ENCODE assay signal across 7 mouse cellular contexts in the genomic region with DNA sequence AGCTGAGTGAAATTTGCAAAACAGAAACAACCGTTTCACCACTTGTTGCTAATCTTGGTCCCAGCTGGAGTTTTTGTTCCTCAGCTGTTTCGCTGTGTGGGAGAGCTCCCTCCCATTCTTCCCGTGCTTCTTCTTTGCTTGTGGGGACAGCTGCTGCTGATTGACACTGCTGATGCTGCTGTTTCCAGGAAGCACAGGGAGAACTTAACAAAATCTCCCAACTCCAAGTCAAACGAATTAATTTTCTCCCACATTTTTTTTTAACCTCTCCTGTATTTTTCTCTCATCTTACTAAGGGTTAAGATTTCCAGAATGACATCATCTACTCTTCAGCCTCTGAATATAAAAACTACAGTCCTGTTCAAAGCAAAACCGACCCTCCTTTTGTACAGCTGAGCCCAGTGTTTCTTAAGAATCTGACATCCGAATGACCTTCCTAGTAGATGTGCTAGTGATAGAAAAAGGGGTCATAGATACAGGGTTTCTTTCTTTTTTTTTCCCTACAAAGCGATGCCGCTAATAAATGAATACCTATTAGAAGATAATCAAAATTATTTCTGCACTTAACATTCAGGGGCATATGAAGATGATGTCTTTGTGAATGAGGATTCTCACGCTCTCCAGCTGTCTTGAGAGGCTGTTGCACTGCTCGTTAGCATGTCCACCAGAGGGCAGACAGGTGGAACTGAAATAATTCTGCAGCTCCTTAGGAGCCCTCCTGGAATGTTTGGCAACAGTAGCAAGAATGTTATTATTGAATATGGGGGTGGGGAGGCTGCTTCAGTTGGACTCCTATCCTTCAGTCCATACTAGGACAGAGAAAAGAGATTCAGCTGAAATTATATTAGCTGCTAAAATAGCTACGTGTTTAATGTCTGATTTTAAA.
A peak's percentile ranks its signal among the peaks of the same experiment; 100 is the strongest.
DNase-seq lines count a peak whose midpoint lies in the region; ATAC-seq and TF ChIP-seq lines count a peak whose summit lies in the region.

No protein-coding gene starts in this region.

- H3K36me3 ChIP-seq in MEL (ENCODE audit: control insufficient read depth in 1 of 2, insufficient read depth in 2 of 2, low read length in 2 of 2): no peaks in the 10 kb centered on the region
- H3K36me3 ChIP-seq in intestine, embryonic 15.5 days: no peaks in the 10 kb centered on the region

- DNase-seq in MEL (ENCODE audit: low read depth, low spot score): peak; percentile 2
- DNase-seq in cerebellum, adult 11-12 months: peak; percentile 10
- DNase-seq in frontal cortex, adult 2 months (ENCODE audit: extremely low spot score in 1 of 2, low spot score in 1 of 2): peak; percentile 15 to 62
- DNase-seq in left cerebral cortex, postnatal 4 days: peak; percentile 55
- DNase-seq in neural tube, embryonic 10.5 days (ENCODE audit: extremely low spot score, low spot score): peak; percentile 30
- DNase-seq in B cell, adult 2 months: no peak

- no peak for TF ChIP-seq RAD21 in MEL (IDR thresholded peaks at IDR 0.05; ENCODE audit: low read depth, low read length)

- TF ChIP-seq POLR2A in MEL (IDR thresholded peaks at IDR 0.05; ENCODE audit: control insufficient read depth in 1 of 2, insufficient read depth in 1 of 2, low read depth in 1 of 2, low read length in 2 of 2, poor library complexity in 1 of 2): no peak

- intact Hi-C loops in left cerebral cortex, postnatal 4 days (cut with DNase I): loop anchor here (10.0 kb wide), 1 partner anchor 495 kb away; a partner anchor contains a TSS

- no peak overlapping the region for H3K4me3 ChIP-seq in MEL (ENCODE audit: control insufficient read depth in 1 of 2, insufficient read depth in 1 of 2, low read depth in 2 of 2, low read length in 2 of 2)
- no peak overlapping the region for H3K4me3 ChIP-seq in intestine, embryonic 15.5 days (replicated peaks)

- H3K79me2 ChIP-seq in MEL (ENCODE audit: control insufficient read depth, insufficient read depth, low read length, poor library complexity): no peaks in the 10 kb centered on the region

- no peak overlapping the region for H3K27ac ChIP-seq in MEL (ENCODE audit: control insufficient read depth, low read depth, low read length)
- H3K27ac ChIP-seq in intestine, embryonic 15.5 days: no peak overlapping the region

- H3K9me3 ChIP-seq in MEL (replicated peaks; ENCODE audit: insufficient read depth, low read length): no peaks in the 10 kb centered on the region
- no peaks in the 10 kb centered on the region for H3K9me3 ChIP-seq in intestine, embryonic 15.5 days

- TF ChIP-seq EP300 in MEL (IDR thresholded peaks at IDR 0.05; ENCODE audit: low read depth in 1 of 2, low read length in 2 of 2): no peak

- no peak; a peak in 1 of 6 replicates for TF ChIP-seq CTCF in MEL (IDR thresholded peaks at IDR 0.05 in 2 of 3, conservative IDR thresholded peaks at IDR 0.05 in 1 of 3; ENCODE audit: control insufficient read depth in 1 of 3, insufficient read depth in 1 of 3, low read depth in 2 of 3, low read length in 3 of 3, poor library complexity in 1 of 3, severe bottlenecking in 1 of 3)

- H3K4me2 ChIP-seq in intestine, embryonic 15.5 days (replicated peaks): no peak overlapping the region

- ATAC-seq in intestine, embryonic 15.5 days: peak; percentile 61

- no peak overlapping the region for H3K9ac ChIP-seq in MEL (ENCODE audit: control insufficient read depth, low read depth, low read length, poor library complexity, severe bottlenecking)
- H3K9ac ChIP-seq in intestine, embryonic 15.5 days: no peak overlapping the region

- no peaks in the 10 kb centered on the region for H3K27me3 ChIP-seq in MEL (ENCODE audit: control insufficient read depth in 1 of 2, insufficient read depth in 2 of 2, low read length in 2 of 2)
- no peaks in the 10 kb centered on the region for H3K27me3 ChIP-seq in intestine, embryonic 15.5 days (replicated peaks)

- WGBS in intestine, embryonic 15.5 days: 31% methylated on average over 11 of the region's 11 CpGs

- H3K4me1 ChIP-seq in MEL (ENCODE audit: control insufficient read depth in 1 of 2, insufficient read depth in 2 of 2, low read length in 2 of 2): no peaks in the 10 kb centered on the region
- H3K4me1 ChIP-seq in intestine, embryonic 15.5 days (replicated peaks): no peaks in the 10 kb centered on the region

TF ChIP-seq in MEL, 35 proteins besides CTCF, POLR2A, EP300 and RAD21:
- TF ChIP-seq SMC3 (IDR thresholded peaks at IDR 0.05; ENCODE audit: low read depth, low read length) (no peak), CHD2 (IDR thresholded peaks at IDR 0.05; ENCODE audit: low read length) (no peak), USF2 (IDR thresholded peaks at IDR 0.05; ENCODE audit: borderline replicate concordance in 1 of 2, insufficient read depth in 1 of 2, low read depth in 1 of 2, low read length in 2 of 2) (no peak), ELF1 (IDR thresholded peaks at IDR 0.05; ENCODE audit: low read depth, low read length) (no peak), USF1 (IDR thresholded peaks at IDR 0.05; ENCODE audit: low read depth, low read length) (no peak), HCFC1 (IDR thresholded peaks at IDR 0.05; ENCODE audit: low read depth, low read length) (no peak), ZKSCAN1 (IDR thresholded peaks at IDR 0.05; ENCODE audit: low read depth, low read length) (no peak), NRF1 (IDR thresholded peaks at IDR 0.05; ENCODE audit: insufficient read depth, low read depth, low read length, poor library complexity, severe bottlenecking) (no peak), MEF2A (IDR thresholded peaks at IDR 0.05; ENCODE audit: extremely low read depth, insufficient replicate concordance, low read depth, low read length, poor library complexity, severe bottlenecking) (no peak), UBTF (IDR thresholded peaks at IDR 0.05; ENCODE audit: borderline replicate concordance, insufficient read depth, low read depth, low read length) (no peak), KAT2A (conservative IDR thresholded peaks at IDR 0.05; ENCODE audit: low read depth, low read length) (no peak)
TF ChIP-seq in MEL: peak in this region for 0.

Comparison
In these comparisons a context has a peak if more than half of its experiments do, and no peak if none do; other contexts are left out.
1. DNase-seq: peak in MEL (single experiment), cerebellum, adult 11-12 months (single experiment), frontal cortex, adult 2 months (2 of 2), left cerebral cortex, postnatal 4 days (single experiment) and neural tube, embryonic 10.5 days (single experiment); none in B cell, adult 2 months (0 of 2).